Mouse (Mus musculus) midbrain, embryonic 11.5 days (tissue): ENCODE data around the gene Cntn3. TPM values are rescaled to one million over a fixed set of nuclear protein-coding genes. Genes with fewer than 3 reads are reported as not detected.
"Not testable (repeated sequence)": the region's sequence is repeated elsewhere in the genome, so short reads cannot be mapped to it uniquely, and the experiment has no call there.

Experiments used
- ATAC-seq: fragments of 200-750 bp; cut with Nextera tagmentation; 2 replicates; pipeline ENCODE4 v1.8.0; 2017; ENCODE audit warnings: moderate TSS enrichment, moderate library complexity; ENCODE audit not compliant: low FRiP score
- DNase-seq: peaks from one replicate; pipeline ENCODE4 v3.0.0; 2015; ENCODE audit warnings: low spot score; ENCODE audit errors: missing footprints
- H3K27ac ChIP-seq: fragments of 300-500 bp; sonication (generic); 2 replicates; pipeline ENCODE4 v1.5.1; 2014; ENCODE audit warnings: low read depth, low read length
- H3K27me3 ChIP-seq: fragments of 300-500 bp; sonication (generic); 2 replicates; pipeline ENCODE4 v1.6.1; 2014; ENCODE audit warnings: mild to moderate bottlenecking, low read length, moderate library complexity, mixed read lengths; ENCODE audit not compliant: control insufficient read depth, insufficient read depth
- H3K36me3 ChIP-seq: fragments of 300-500 bp; sonication (generic); 2 replicates; pipeline ENCODE4 v1.6.1; 2014; ENCODE audit warnings: mild to moderate bottlenecking, low read length, moderate library complexity, mixed read lengths; ENCODE audit not compliant: control insufficient read depth, insufficient read depth
- H3K4me1 ChIP-seq: fragments of 300-500 bp; sonication (generic); 2 replicates; pipeline ENCODE4 v1.6.1; 2014; ENCODE audit warnings: low read length; ENCODE audit not compliant: control insufficient read depth, insufficient read depth
- H3K4me2 ChIP-seq: fragments of 300-500 bp; sonication (generic); 2 replicates; pipeline ENCODE4 v1.6.1; 2014; ENCODE audit warnings: mild to moderate bottlenecking, moderate library complexity
- H3K4me3 ChIP-seq: fragments of 300-500 bp; sonication (generic); 2 replicates; pipeline ENCODE4 v1.5.1; 2014; ENCODE audit warnings: low read depth, low read length
- H3K9ac ChIP-seq: fragments of 300-500 bp; sonication (generic); 2 replicates; pipeline ENCODE4 v1.6.1; 2014; ENCODE audit warnings: low read length
- H3K9me3 ChIP-seq: fragments of 300-500 bp; sonication (generic); 2 replicates; pipeline ENCODE4 v1.6.1; 2016; ENCODE audit warnings: low read length; ENCODE audit not compliant: control insufficient read depth
- WGBS: fragments of 180-500 bp; shearing (Covaris S2); extraction: QIAGEN DNeasy Blood & Tissue Kit; methylation state at CpG from one replicate; pipeline ENCODE4 v1.1.7; 2014; 5-methylcytosine and 5-hydroxymethylcytosine counted together
- polyA plus RNA-seq: library from polyadenylated mRNA; unstranded; fragments of >200 nt; fragmentation: Nextera tagmentation; extraction: Ambion mirVana; gene quantifications from 2 replicates; pipeline ENCODE4 v1.2.1, GENCODE M21; 2014

The Cntn3 gene
- polyA plus RNA-seq, result 0.98 and 1.4 TPM in 2 replicates

DNA sequence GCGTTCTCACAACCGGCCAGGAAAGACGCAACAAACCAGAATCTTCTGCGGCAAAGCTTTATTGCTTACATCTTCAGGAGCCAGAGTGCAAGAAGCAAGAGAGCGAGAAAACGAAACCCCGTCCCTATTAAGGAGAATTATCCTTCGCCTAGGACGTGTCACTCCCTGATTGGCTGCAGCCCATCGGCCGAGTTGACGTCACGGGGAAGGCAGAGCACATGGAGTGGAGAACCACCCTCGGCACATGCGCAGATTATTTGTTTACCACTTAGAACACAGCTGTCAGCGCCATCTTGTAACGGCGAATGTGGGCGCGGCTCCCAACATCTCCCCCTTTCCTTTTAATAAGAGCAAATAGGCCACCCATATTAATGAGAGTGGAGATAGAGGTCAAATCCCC lies at the start of gene Cntn3:
Gene Cntn3 (minus strand): TSS at position 101 of the 400 bp plus-strand sequence.
- H3K36me3 ChIP-seq, H3K4me3 ChIP-seq, H3K27ac ChIP-seq, H3K9me3 ChIP-seq, H3K27me3 ChIP-seq, DNase-seq, H3K4me1 ChIP-seq, ATAC-seq, H3K9ac ChIP-seq, H3K4me2 ChIP-seq: not testable (repeated sequence)
- 93% methylated on average over 4 of the region's 20 CpGs for WGBS

DNA sequence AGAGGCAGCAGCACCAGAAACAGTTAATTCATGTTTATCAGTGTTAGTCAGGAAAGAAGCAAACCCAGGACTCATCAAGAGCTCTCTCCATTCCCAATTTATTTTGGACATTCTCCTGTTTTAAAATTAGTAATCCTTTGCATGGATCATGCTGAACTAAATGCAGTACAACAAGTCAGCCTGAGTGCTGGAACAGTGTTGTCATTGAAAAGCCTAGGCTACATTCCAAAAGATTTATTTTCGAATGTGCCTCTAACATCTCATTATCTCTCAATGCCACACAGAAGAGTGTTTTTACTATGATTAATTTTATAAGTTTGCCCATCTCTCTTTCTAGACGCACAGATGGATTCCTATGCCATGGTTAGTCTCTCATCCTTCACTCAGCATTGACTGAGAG lies 27.9 kb upstream of the Cntn3 start:
- H3K9me3 ChIP-seq, result no peaks in the 10 kb centered on the region
- 78% methylated on average over 2 of the region's 2 CpGs for WGBS

DNA sequence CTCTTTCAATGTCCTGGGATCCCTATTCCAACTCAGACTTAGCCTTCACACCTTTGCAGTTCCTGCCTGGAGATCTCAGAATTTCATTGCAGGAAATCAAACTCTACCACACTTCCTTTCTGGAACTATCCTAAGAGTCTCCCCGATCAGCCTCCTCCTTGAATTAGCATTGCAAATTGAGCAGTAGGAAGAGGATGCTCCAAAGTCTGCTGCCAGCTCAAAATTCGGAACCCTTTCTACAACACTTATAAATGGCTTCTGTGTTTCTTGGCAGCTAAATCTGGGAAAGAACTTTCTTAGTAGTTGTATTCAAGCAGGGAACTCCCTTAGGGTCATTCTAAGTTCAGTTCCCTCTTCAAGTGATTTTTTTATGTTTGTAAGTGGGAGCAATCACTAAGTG lies 24.9 kb upstream of the Cntn3 start:
- Histone ChIP-seq H3K4me3 (no peak overlapping the region), H3K36me3 (no peaks in the 10 kb centered on the region), H3K4me1 (no peaks in the 10 kb centered on the region), H3K27ac (no peak overlapping the region), H3K9ac (no peak overlapping the region), H3K9me3 (no peaks in the 10 kb centered on the region), H3K4me2 (no peak overlapping the region), H3K27me3 (no peaks in the 10 kb centered on the region)
- no peak for DNase-seq
- WGBS, result 85% methylated on average over 2 of the region's 2 CpGs
- ATAC-seq, result no peak

More for the DNA sequence above, 27.9 kb upstream of the Cntn3 start:
- ATAC-seq (no peak), DNase-seq (no peak)
- Histone ChIP-seq H3K9ac (no peak overlapping the region), H3K27me3 (no peaks in the 10 kb centered on the region), H3K4me3 (no peak overlapping the region), H3K36me3 (no peaks in the 10 kb centered on the region), H3K4me1 (no peaks in the 10 kb centered on the region), H3K27ac (no peak overlapping the region), H3K4me2 (no peak overlapping the region)

DNA sequence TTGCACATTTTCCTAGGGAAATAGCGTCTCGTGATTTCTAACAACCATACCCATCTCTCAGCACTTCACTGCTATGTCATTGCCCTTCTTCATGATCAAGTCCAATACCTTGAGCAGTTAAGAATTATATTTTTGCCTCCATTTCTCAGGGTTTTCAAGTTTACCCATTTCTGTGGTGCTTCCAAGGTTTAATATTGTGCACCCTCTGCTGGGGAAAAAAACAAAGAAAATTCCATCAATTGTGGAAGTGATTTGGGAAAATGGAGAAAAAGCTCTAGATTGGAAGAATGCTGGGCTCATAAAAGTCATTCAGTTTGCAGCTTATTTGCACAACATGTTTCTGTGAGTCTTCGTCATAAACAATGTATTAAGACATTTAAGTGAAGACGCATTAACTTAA lies 17.2 kb upstream of the Cntn3 start:
- DNase-seq, result no peak
- Histone ChIP-seq H3K4me1 (no peaks in the 10 kb centered on the region), H3K27ac (no peak overlapping the region), H3K36me3 (no peaks in the 10 kb centered on the region), H3K4me2 (no peak overlapping the region), H3K4me3 (no peak overlapping the region), H3K27me3 (no peaks in the 10 kb centered on the region), H3K9ac (no peak overlapping the region), H3K9me3 (no peaks in the 10 kb centered on the region)
- no peak for ATAC-seq
- WGBS, result 92% methylated on average over 4 of the region's 4 CpGs

DNA sequence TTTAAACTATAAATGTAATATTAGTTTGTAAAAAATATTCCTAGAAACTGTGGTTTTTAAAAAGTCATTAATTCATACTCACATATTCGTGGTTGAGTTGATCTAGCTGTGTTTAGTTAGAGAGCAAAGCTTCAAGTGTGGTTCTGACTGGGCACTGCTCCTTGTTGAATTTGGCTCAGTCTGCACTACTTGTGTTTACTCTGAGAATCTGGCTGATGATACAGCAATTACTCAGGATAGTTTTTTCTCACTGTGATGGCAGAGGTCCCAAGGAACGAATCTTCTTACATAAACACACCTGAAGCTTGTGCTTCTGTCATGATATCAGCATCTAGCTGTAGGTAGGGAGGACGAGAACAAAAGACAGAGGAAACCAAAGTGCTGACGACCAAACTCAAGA lies 16.4 kb upstream of the Cntn3 start:
- no peaks in the 10 kb centered on the region for H3K27me3 ChIP-seq
- no peak overlapping the region for H3K27ac ChIP-seq
- no peaks in the 10 kb centered on the region for H3K4me1 ChIP-seq
- H3K9me3 ChIP-seq, result no peaks in the 10 kb centered on the region
- no peaks in the 10 kb centered on the region for H3K36me3 ChIP-seq
- WGBS, result 76% methylated on average over 4 of the region's 4 CpGs
- no peak for ATAC-seq
- no peak for DNase-seq
- no peak overlapping the region for H3K4me2 ChIP-seq
- no peak overlapping the region for H3K9ac ChIP-seq
- no peak overlapping the region for H3K4me3 ChIP-seq

DNA sequence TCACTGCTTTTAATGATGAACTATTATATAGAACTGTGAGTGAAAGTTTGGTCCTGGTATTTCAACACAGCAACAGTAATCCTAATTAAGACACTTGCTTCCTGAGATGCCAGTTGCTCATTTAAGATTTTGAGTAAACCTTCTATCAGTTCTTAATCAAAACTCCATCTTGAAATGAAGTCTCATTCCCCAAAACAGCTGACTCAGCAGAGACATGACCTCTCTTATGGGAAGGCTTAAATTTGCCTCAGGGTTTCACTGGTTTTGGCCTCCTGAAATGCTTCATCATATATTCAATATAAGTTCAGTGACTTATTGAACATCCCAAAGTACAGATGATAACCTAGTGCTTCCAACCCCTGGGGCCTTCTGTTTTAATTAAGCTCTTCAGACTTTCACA lies 13.2 kb upstream of the Cntn3 start:
- DNase-seq (no peak), ATAC-seq (no peak)
- no peak overlapping the region for H3K4me2 ChIP-seq

DNA sequence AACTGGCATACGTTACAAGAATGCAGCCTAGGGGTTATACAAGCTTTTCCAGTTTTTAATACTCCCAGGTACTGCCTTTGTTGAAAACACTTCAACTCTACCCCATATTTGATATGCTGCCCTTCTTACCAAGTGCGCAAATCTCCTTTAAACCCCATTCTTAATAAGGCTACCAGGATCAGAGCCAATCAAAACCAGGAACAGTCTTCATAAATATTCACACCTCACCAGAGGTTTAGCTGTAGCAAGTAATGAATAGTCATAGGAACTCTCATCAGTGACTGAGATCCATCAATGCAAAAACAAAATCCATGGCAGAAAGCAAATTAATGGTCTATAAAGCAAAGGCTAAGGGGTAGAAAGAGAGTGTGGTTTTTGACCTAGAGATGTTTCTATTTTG lies 10.7 kb upstream of the Cntn3 start:
- H3K4me1 ChIP-seq, result no peaks in the 10 kb centered on the region
- no peak overlapping the region for H3K4me2 ChIP-seq
- H3K27me3 ChIP-seq, result no peaks in the 10 kb centered on the region
- ATAC-seq (peak; percentile 58; the same call in 1 of the 2 replicates), DNase-seq (peak; percentile 69)
- 71% methylated on average over 2 of the region's 2 CpGs for whole genome bisulfite sequencing
- no peak overlapping the region for H3K9ac ChIP-seq
- no peak overlapping the region for H3K27ac ChIP-seq
- no peak overlapping the region for H3K4me3 ChIP-seq
- no peaks in the 10 kb centered on the region for H3K36me3 ChIP-seq
- no peaks in the 10 kb centered on the region for H3K9me3 ChIP-seq

More for the DNA sequence above, 13.2 kb upstream of the Cntn3 start:
- Histone ChIP-seq H3K9me3 (no peaks in the 10 kb centered on the region), H3K36me3 (no peaks in the 10 kb centered on the region), H3K4me1 (no peaks in the 10 kb centered on the region), H3K4me3 (no peak overlapping the region), H3K9ac (no peak overlapping the region), H3K27ac (no peak overlapping the region), H3K27me3 (no peaks in the 10 kb centered on the region)

DNA sequence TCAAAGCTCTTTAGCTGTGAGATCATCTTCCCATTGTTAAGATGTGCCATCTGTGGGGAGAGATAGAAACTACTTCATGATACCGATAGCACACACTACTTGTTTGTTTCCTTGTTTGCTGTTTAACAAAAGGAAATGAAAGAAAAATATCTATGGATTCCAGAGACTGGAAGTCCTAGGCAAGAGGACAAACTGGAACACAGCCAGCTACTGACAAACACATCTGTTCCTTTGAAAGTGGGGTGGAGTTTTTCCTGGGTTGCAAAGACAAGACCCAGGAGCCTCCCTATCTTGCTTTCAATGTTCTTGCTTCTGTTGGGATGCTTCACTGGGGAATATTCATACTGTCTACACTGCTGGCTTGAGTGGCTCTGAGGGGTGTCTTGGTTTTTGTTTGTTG lies 5.4 kb downstream of the Cntn3 start:
- H3K9ac ChIP-seq, result no peak overlapping the region
- no peaks in the 10 kb centered on the region for H3K9me3 ChIP-seq
- ATAC-seq (no peak), DNase-seq (no peak)
- H3K4me2 ChIP-seq, result no peak overlapping the region
- 86% methylated on average over 1 of the region's 1 CpGs for WGBS
- H3K27ac ChIP-seq, result no peak overlapping the region
- no peaks in the 10 kb centered on the region for H3K36me3 ChIP-seq
- H3K4me1 ChIP-seq, result peaks cover 4% of the 10 kb centered on the region; the same call in 1 of the 2 replicates
- H3K4me3 ChIP-seq, result no peak overlapping the region
- H3K27me3 ChIP-seq, result peaks cover 2% of the 10 kb centered on the region; the same call in 1 of the 2 replicates

DNA sequence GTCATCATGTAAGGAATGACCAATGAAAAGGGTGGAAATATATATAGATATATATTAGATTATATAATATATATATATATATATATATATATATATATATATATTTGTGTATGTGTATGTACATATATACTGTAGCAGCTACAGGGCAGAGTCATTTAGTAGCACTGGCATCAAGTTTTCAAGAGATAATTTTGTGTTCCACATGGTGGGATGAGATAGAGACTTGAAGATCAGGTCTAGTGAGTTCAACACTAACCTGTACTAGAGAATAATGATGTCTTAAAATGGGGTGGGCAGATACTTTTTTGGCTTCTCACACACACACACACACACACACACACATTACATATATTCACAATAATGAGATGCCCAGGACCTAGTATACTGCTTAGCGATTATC lies 7.7 kb downstream of the Cntn3 start:
- no peak overlapping the region for H3K9ac ChIP-seq
- H3K4me2 ChIP-seq, result no peak overlapping the region
- H3K4me1 ChIP-seq, result peaks cover 4% of the 10 kb centered on the region; the same call in 1 of the 2 replicates
- no peaks in the 10 kb centered on the region for H3K36me3 ChIP-seq
- ATAC-seq, result no peak
- H3K9me3 ChIP-seq, result no peaks in the 10 kb centered on the region
- peaks cover 2% of the 10 kb centered on the region; the same call in 1 of the 2 replicates for H3K27me3 ChIP-seq
- no peak for DNase-seq
- H3K4me3 ChIP-seq, result no peak overlapping the region
- 96% methylated on average over 1 of the region's 1 CpGs for WGBS
- no peak overlapping the region for H3K27ac ChIP-seq
